Mouse (Mus musculus) urinary bladder, postnatal 0 days (tissue): ENCODE measurements around the gene Ptpro. TPM values are rescaled to one million over a fixed set of nuclear protein-coding genes. Genes with fewer than 3 reads are reported as not detected.

Experiments
- polyA plus RNA-seq: library from polyadenylated mRNA; unstranded; fragments of >200 nt; fragmentation: Nextera tagmentation; extraction: Ambion mirVana; gene quantifications from 2 replicates; pipeline ENCODE4 v1.2.1, GENCODE M21; 2015

Ptpro gene
- polyA plus RNA-seq: 1.9 and 2.1 TPM in 2 replicates

GRCm38 (mm10) chr6:137252194-137252886 lies at the start of gene Ptpro:
Ptpro (plus strand) TSS chr6:137252319.

Other genes with a start within 250 kb of the Ptpro start
- 23.1 and 24.0 TPM in 2 replicates for gene Rerg, start 81.8 kb upstream of the Ptpro start, polyA plus RNA-seq